Mouse (Mus musculus) bone marrow, adult 2 months (tissue): ENCODE data around the gene Slc35e3.

Experiments used
- CTCF ChIP-seq: fragments of 200-500 bp; IDR thresholded peaks from 2 replicates; pipeline ENCODE4 v1.5.1; 2011; ENCODE audit warnings: low read length, control low read depth; ENCODE audit not compliant: control insufficient read depth, insufficient read depth
- POLR2A ChIP-seq: fragments of 200-500 bp; IDR thresholded peaks from 2 replicates; pipeline ENCODE4 v1.6.1; 2011; ENCODE audit warnings: low read depth, mild to moderate bottlenecking, control low read depth, low read length, borderline replicate concordance; ENCODE audit not compliant: control insufficient read depth

DNA sequence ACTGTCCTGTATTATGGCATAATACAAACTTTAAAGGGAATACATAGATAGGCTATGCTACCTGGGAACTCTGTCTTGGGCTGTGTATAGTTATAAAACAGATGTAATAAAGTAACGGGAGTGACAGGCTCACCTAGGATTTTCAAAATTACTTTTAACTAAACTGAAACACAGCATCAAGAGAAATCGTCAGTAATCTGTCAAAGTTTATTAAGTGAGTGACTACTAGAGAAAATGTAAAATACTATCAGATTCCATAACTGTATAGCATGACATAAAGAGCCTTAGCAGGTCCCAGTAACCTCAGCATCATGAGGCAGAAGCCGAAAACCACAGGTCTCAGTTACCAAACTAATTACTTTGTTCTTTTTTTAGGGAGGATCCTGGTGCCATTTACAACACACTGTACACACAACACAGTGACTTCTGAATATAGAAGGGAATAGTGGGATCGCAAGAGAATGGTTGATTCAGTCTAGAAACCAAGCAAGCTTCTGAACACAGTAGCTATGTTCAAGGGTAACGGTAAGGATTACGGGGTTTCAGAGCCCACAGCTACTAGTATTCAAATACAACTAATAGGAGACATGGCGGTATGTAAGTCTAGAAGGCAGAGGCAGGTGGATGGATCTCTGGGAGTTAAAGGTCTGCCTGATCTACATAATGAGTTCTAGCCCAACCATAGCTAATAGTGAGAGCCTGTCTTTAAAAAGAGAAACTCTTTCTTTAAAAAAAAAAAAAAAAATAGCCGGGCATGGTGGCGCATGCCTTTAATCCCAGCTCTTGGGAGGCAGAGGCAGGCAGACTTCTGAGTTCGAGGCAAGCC is 47.6 kb downstream of the Slc35e3 start:
- TF ChIP-seq CTCF (no peak), POLR2A (no peak)
